Comparison of ENCODE assay signal across 9 mouse cellular contexts in the genomic region with DNA sequence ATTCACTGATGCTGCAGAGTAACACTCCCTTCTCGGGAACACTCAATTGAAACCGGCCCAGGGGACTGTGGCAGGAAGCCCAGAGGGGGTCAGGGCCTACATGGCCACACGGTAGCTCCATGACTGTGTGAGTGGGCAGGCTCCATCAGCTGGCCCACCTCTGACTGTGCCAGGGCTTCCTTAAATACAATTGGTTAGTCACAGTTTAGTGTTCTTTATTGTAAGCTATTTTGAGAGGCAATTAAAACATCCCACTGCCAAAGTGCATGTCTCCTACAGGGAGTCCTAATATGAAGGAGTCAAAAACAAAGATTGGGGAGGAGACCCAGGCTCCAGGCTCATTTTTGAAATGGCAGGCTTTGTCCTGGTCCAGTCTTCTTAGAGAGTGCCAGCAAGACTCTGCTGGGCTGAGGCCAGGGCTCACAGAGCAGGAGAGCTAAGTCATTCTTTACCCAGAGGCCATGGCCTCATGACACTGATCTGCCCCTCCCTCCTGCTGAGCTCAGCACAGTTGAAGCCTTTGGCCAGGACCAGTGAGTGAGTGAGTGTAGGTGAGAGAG.
DNase-seq lines count a peak whose midpoint lies in the region; ATAC-seq and TF ChIP-seq lines count a peak whose summit lies in the region.
"Had no signal": no experiment of that assay in that cellular context is flagged by ENCODE, and none has a peak within 500 bp of the region (broad histone marks: within the 10 kb centered on the region; RNA-seq: fewer than 3 reads in every experiment).

No protein-coding gene starts in this region.

- H3K4me2 ChIP-seq in forebrain, embryonic 11.5 days (ENCODE audit: low read depth, low read length, severe bottlenecking): no peak overlapping the region
- no peak overlapping the region for H3K4me2 ChIP-seq in kidney, embryonic 16.5 days (replicated peaks; ENCODE audit: low read depth, low read length)
- H3K4me2 ChIP-seq in liver, embryonic 11.5 days: no peak overlapping the region
- H3K4me2 ChIP-seq: limb, embryonic 12.5 days had no signal

- peak overlapping the region; percentile 26; the same call in 1 of the 2 replicates for H3K27ac ChIP-seq in forebrain, embryonic 10.5 days
- no peak overlapping the region for H3K27ac ChIP-seq in forebrain, embryonic 11.5 days (ENCODE audit: low read depth, low read length)
- H3K27ac ChIP-seq in kidney, embryonic 16.5 days (ENCODE audit: low read length): peak overlapping the region; percentile 19; the same call in 1 of the 2 replicates
- H3K27ac ChIP-seq in liver, embryonic 11.5 days (ENCODE audit: low read depth, low read length): no peak overlapping the region
- H3K27ac ChIP-seq: limb, embryonic 12.5 days had no signal

- H3K9ac ChIP-seq in forebrain, embryonic 11.5 days (ENCODE audit: low read length): no peak overlapping the region
- H3K9ac ChIP-seq in kidney, embryonic 16.5 days (replicated peaks; ENCODE audit: low read length): no peak overlapping the region
- H3K9ac ChIP-seq in liver, embryonic 11.5 days (ENCODE audit: low read depth, low read length): no peak overlapping the region
- H3K9ac ChIP-seq: limb, embryonic 12.5 days had no signal

- 44% methylated on average over 3 of the region's 3 CpGs for WGBS in forebrain, embryonic 10.5 days
- 58% methylated on average over 3 of the region's 3 CpGs for WGBS in forebrain, embryonic 11.5 days
- WGBS in kidney, embryonic 16.5 days: 40% methylated on average over 3 of the region's 3 CpGs
- 79% methylated on average over 3 of the region's 3 CpGs for WGBS in liver, embryonic 11.5 days

- H3K36me3 ChIP-seq in forebrain, embryonic 10.5 days (replicated peaks): 0 out of 2 replicates have a peak, but pooled peaks cover 3% of the 10 kb centered on the region
- H3K36me3 ChIP-seq in forebrain, embryonic 11.5 days (ENCODE audit: control insufficient read depth, insufficient read depth, low read length): no peaks in the 10 kb centered on the region
- no peaks in the 10 kb centered on the region for H3K36me3 ChIP-seq in kidney, embryonic 16.5 days (ENCODE audit: insufficient read depth, low read length)
- H3K36me3 ChIP-seq in liver, embryonic 11.5 days (ENCODE audit: control insufficient read depth, insufficient read depth, low read length): no peaks in the 10 kb centered on the region; the same call in 1 of the 2 replicates

- DNase-seq in forebrain, embryonic 10.5 days (ENCODE audit: extremely low spot score, low spot score): no peak
- DNase-seq in forebrain, embryonic 11.5 days (ENCODE audit: low spot score): no peak
- peak; percentile 80 for DNase-seq in brain, embryonic 14.5 days (ENCODE audit: low read depth)
- peak; percentile 47 for DNase-seq in gastrocnemius, adult 18-20 months (ENCODE audit: low spot score)
- DNase-seq in liver, embryonic 11.5 days (ENCODE audit: low spot score): no peak
- DNase-seq in ovary, adult 18-20 months (ENCODE audit: low spot score): peak; percentile 47

- H3K9me3 ChIP-seq in forebrain, embryonic 10.5 days: no peaks in the 10 kb centered on the region
- H3K9me3 ChIP-seq in forebrain, embryonic 11.5 days (ENCODE audit: control insufficient read depth, low read length): no peaks in the 10 kb centered on the region
- no peaks in the 10 kb centered on the region for H3K9me3 ChIP-seq in kidney, embryonic 16.5 days (ENCODE audit: low read length)
- no peaks in the 10 kb centered on the region for H3K9me3 ChIP-seq in liver, embryonic 11.5 days (ENCODE audit: control insufficient read depth, low read length)
- H3K9me3 ChIP-seq: limb, embryonic 12.5 days had no signal

- no peaks in the 10 kb centered on the region for H3K27me3 ChIP-seq in forebrain, embryonic 10.5 days (ENCODE audit: poor library complexity, severe bottlenecking)
- no peaks in the 10 kb centered on the region for H3K27me3 ChIP-seq in forebrain, embryonic 11.5 days (ENCODE audit: control insufficient read depth, insufficient read depth, low read length)
- no peaks in the 10 kb centered on the region for H3K27me3 ChIP-seq in kidney, embryonic 16.5 days (ENCODE audit: insufficient read depth, low read length)
- H3K27me3 ChIP-seq in liver, embryonic 11.5 days (replicated peaks; ENCODE audit: control insufficient read depth, insufficient read depth, low read length): no peaks in the 10 kb centered on the region
- H3K27me3 ChIP-seq: limb, embryonic 12.5 days had no signal

- TF ChIP-seq CTCF in brain, embryonic 14.5 days (IDR thresholded peaks at IDR 0.05; ENCODE audit: borderline replicate concordance, extremely low read depth, insufficient read depth, insufficient read length): no peak

- H3K4me1 ChIP-seq in forebrain, embryonic 10.5 days: peaks cover 28% of the 10 kb centered on the region
- H3K4me1 ChIP-seq in forebrain, embryonic 11.5 days (replicated peaks; ENCODE audit: control insufficient read depth, insufficient read depth, low read length): peaks cover 1% of the 10 kb centered on the region; the same call in 1 of the 2 replicates
- H3K4me1 ChIP-seq in kidney, embryonic 16.5 days (ENCODE audit: insufficient read depth, low read length): no peaks in the 10 kb centered on the region
- no peaks in the 10 kb centered on the region for H3K4me1 ChIP-seq in liver, embryonic 11.5 days (replicated peaks; ENCODE audit: control insufficient read depth, insufficient read depth, low read length)

- no peak for ATAC-seq in forebrain, embryonic 11.5 days (replicated peaks; ENCODE audit: low FRiP score)
- peak; percentile 78 for ATAC-seq in kidney, embryonic 16.5 days (ENCODE audit: low FRiP score, low TSS enrichment)
- ATAC-seq in liver, embryonic 11.5 days (replicated peaks; ENCODE audit: low FRiP score): peak; percentile 58; the same call in 1 of the 2 replicates
- ATAC-seq in monocyte, adult 5-6 weeks (replicated peaks; ENCODE audit: insufficient number of reproducible peaks, low FRiP score, low TSS enrichment, poor library complexity, severe bottlenecking): no peak

- TF ChIP-seq POLR2A in brain, embryonic 14.5 days (IDR thresholded peaks at IDR 0.05; ENCODE audit: borderline replicate concordance, extremely low read depth, insufficient read depth, insufficient read length, poor library complexity, severe bottlenecking): no peak

- H3K4me3 ChIP-seq in forebrain, embryonic 10.5 days: no peak overlapping the region
- H3K4me3 ChIP-seq in forebrain, embryonic 11.5 days (ENCODE audit: low read depth, low read length): no peak overlapping the region
- H3K4me3 ChIP-seq in kidney, embryonic 16.5 days (ENCODE audit: low read length): no peak overlapping the region
- H3K4me3 ChIP-seq in liver, embryonic 11.5 days (ENCODE audit: low read depth, low read length): no peak overlapping the region
- H3K4me3 ChIP-seq: limb, embryonic 12.5 days had no signal

Comparison
In these comparisons a context has a peak if more than half of its experiments do, and no peak if none do; other contexts are left out.
1. H3K27ac ChIP-seq: peak in forebrain, embryonic 10.5 days (single experiment) and kidney, embryonic 16.5 days (single experiment); none in forebrain, embryonic 11.5 days (single experiment) and liver, embryonic 11.5 days (single experiment).
2. DNase-seq: peak in brain, embryonic 14.5 days (single experiment), gastrocnemius, adult 18-20 months (single experiment) and ovary, adult 18-20 months (single experiment); none in forebrain, embryonic 10.5 days (single experiment), forebrain, embryonic 11.5 days (single experiment) and liver, embryonic 11.5 days (single experiment).
3. ATAC-seq: peak in kidney, embryonic 16.5 days (single experiment) and liver, embryonic 11.5 days (single experiment); none in forebrain, embryonic 11.5 days (single experiment) and monocyte, adult 5-6 weeks (single experiment).